Comparison of ENCODE assay signal across 19 mouse cellular contexts in genomic region chr9:66043241-66043640, GRCm38 (mm10). TPM values are rescaled to one million over a fixed set of nuclear protein-coding genes. Genes with fewer than 3 reads are reported as not detected.
A peak's percentile ranks its signal among the peaks of the same experiment; 100 is the strongest.
DNase-seq lines count a peak whose midpoint lies in the region; ATAC-seq lines count a peak whose summit lies in the region.
"Had no signal": no experiment of that assay in that cellular context is flagged by ENCODE, and none has a peak within 500 bp of the region (broad histone marks: within the 10 kb centered on the region; RNA-seq: fewer than 3 reads in every experiment).

No protein-coding gene starts in this region.

- no peak for ATAC-seq in heart, embryonic 11.5 days (replicated peaks; ENCODE audit: insufficient number of reproducible peaks, low FRiP score, low TSS enrichment)
- ATAC-seq: activated CD4-positive, CD25-positive, alpha-beta regulatory T cell, adult 4 months; CD4-positive, CD25-positive, alpha-beta regulatory T cell, adult 4 months; Patski had no signal

- H3K27me3 ChIP-seq in heart, embryonic 10.5 days (ENCODE audit: insufficient read depth, poor library complexity, severe bottlenecking), result no peaks in the 10 kb centered on the region
- no peaks in the 10 kb centered on the region for H3K27me3 ChIP-seq in heart, embryonic 11.5 days (ENCODE audit: control insufficient read depth, insufficient read depth, low read length)
- H3K27me3 ChIP-seq: CH12.LX, Patski had no signal

- no peak overlapping the region for H3K9ac ChIP-seq in heart, embryonic 11.5 days (ENCODE audit: low read depth, low read length)

- H3K4me1 ChIP-seq in heart, embryonic 10.5 days, result 0 out of 2 replicates have a peak, but pooled peaks cover 3% of the 10 kb centered on the region
- no peaks in the 10 kb centered on the region for H3K4me1 ChIP-seq in heart, embryonic 11.5 days (ENCODE audit: control insufficient read depth, insufficient read depth, low read length)

- peaks cover 22% of the 10 kb centered on the region for H3K36me3 ChIP-seq in heart, embryonic 10.5 days
- peaks cover 10% of the 10 kb centered on the region; the same call in 1 of the 2 replicates for H3K36me3 ChIP-seq in heart, embryonic 11.5 days (ENCODE audit: control insufficient read depth, insufficient read depth, low read length)

- DNase-seq in heart, adult 11 months, result peak; percentile 78
- DNase-seq in heart, adult 9 months (ENCODE audit: low spot score in 2 of 2), result no peak
- DNase-seq in heart, embryonic 10.5 days (ENCODE audit: low spot score), result peak; percentile 68
- DNase-seq: adrenal gland, adult 2 months; adrenal gland, adult 8-10 months; adrenal gland, postnatal 10 days; adrenal gland, postnatal 14 days; adrenal gland, postnatal 25 days; adrenal gland, postnatal 36 days; B cell, adult 2 months; cerebellum, adult 11 months; cerebellum, adult 11-12 months; cerebellum, adult 18-20 months had no signal

- no peaks in the 10 kb centered on the region for H3K9me3 ChIP-seq in heart, embryonic 10.5 days
- H3K9me3 ChIP-seq in heart, embryonic 11.5 days (replicated peaks; ENCODE audit: control insufficient read depth, low read length), result no peaks in the 10 kb centered on the region
- H3K9me3 ChIP-seq: G1E had no signal

- H3K4me3 ChIP-seq in heart, embryonic 10.5 days, result no peak overlapping the region
- H3K4me3 ChIP-seq in heart, embryonic 11.5 days (ENCODE audit: low read depth, low read length), result no peak overlapping the region

- H3K27ac ChIP-seq in heart, embryonic 10.5 days, result no peak overlapping the region
- H3K27ac ChIP-seq in heart, embryonic 11.5 days (ENCODE audit: low read depth, low read length), result no peak overlapping the region

- H3K4me2 ChIP-seq in heart, embryonic 11.5 days, result no peak overlapping the region

- 94% methylated on average over 3 of the region's 3 CpGs for WGBS in heart, embryonic 10.5 days
- 88% methylated on average over 3 of the region's 3 CpGs for WGBS in heart, embryonic 11.5 days (ENCODE audit: insufficient replicate concordance)

RNA-seq across cellular contexts. Expression of gene Ppib, which starts 16.8 kb away (rescaled TPM):
- polyA plus RNA-seq in heart, embryonic 10.5 days (2016; fragmentation: Nextera tagmentation; extraction: Ambion mirVana), result 448 and 551 TPM in 2 replicates
- polyA plus RNA-seq in heart, embryonic 11.5 days (2014; fragmentation: Nextera tagmentation; extraction: Ambion mirVana), result 463 and 480 TPM in 2 replicates

RNA-seq across cellular contexts. Expression of gene Snx22, which starts 26.3 kb away (rescaled TPM):
- 2.1 and 3.1 TPM in 2 replicates for polyA plus RNA-seq in heart, embryonic 10.5 days (2016; fragmentation: Nextera tagmentation; extraction: Ambion mirVana)
- 2.1 and 2.9 TPM in 2 replicates for polyA plus RNA-seq in heart, embryonic 11.5 days (2014; fragmentation: Nextera tagmentation; extraction: Ambion mirVana)
- polyA plus RNA-seq: G1E had no signal

Comparison
In these comparisons a context has a peak if more than half of its experiments do, and no peak if none do; other contexts are left out.
1. DNase-seq: peak in heart, adult 11 months (single experiment) and heart, embryonic 10.5 days (single experiment); none in heart, adult 9 months (0 of 2).